Mouse (Mus musculus): ENCODE data around the gene Csrp1. TPM values are rescaled to one million over a fixed set of nuclear protein-coding genes. Genes with fewer than 3 reads are reported as not detected.

Gene Csrp1
- total RNA-seq, 2 experiments from 2014 or later, result 98.5 to 108 TPM

DNA sequence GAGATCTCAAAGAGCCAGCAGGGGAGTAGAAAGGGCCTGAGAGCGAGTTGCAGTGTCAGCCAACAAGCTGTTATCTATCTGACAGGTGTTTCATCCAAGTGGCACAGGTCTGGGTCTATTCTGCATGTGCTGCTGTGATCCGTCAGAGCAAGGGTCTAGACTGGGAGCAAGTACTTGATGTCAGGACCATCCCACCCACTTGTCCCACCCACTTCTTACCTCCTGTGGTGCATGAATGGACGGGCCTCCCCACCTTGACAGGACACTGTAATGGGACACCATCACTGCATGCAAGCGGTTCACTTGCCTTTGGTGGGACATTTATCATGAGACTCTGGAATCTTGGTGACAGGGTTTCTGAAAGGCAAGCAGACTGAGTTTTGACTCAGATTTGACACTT lies 10.0 kb downstream of the Csrp1 start:
- no peak for DNase-seq (ENCODE audit: low spot score in 2 of 2)

GRCm38 (mm10) chr1:135730296-135730695 lies 10.4 kb downstream of the Csrp1 start:
- DNase-seq (ENCODE audit: low spot score in 2 of 2), result no peak

GRCm38 (mm10) chr1:135731393-135731792 lies 11.5 kb downstream of the Csrp1 start:
- no peak for DNase-seq (ENCODE audit: low spot score in 2 of 2)

- no peak for DNase-seq (ENCODE audit: low spot score in 2 of 2)
Measured at GRCm38 (mm10) chr1:135731897-135732684, 12.2 kb downstream of the Csrp1 start.

GRCm38 (mm10) chr1:135734225-135734937 lies 14.5 kb downstream of the Csrp1 start:
- DNase-seq (ENCODE audit: low spot score in 2 of 2), result no peak

- DNase-seq (ENCODE audit: low spot score in 2 of 2), result no peak
Measured at GRCm38 (mm10) chr1:135735460-135735859, 15.6 kb downstream of the Csrp1 start.

DNA sequence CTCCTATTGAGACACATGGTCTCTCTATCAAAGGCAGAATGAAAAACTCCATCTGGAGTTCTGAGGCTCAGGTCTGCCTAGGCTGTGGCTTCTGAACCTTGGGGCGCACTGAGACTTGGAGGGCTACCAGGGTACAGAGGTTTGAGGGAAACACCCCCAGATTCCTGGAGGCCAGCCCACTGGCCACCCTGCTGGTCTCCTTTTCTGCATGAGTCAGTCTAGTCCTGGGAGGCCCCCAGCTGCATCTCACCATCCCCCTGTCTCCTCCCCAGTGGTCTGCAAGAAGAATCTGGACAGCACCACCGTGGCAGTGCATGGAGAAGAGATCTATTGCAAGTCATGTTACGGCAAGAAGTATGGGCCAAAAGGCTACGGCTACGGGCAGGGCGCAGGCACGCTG lies 25.1 kb downstream of the Csrp1 start:
- DNase-seq (ENCODE audit: low spot score in 2 of 2), result no peak

- DNase-seq (ENCODE audit: low spot score in 2 of 2), result no peak
Measured at GRCm38 (mm10) chr1:135746248-135746647, 26.4 kb downstream of the Csrp1 start.

- peak; percentile 52 to 84 for DNase-seq (ENCODE audit: low spot score in 2 of 2)
Measured at GRCm38 (mm10) chr1:135752737-135753348, 33.0 kb downstream of the Csrp1 start.

DNA sequence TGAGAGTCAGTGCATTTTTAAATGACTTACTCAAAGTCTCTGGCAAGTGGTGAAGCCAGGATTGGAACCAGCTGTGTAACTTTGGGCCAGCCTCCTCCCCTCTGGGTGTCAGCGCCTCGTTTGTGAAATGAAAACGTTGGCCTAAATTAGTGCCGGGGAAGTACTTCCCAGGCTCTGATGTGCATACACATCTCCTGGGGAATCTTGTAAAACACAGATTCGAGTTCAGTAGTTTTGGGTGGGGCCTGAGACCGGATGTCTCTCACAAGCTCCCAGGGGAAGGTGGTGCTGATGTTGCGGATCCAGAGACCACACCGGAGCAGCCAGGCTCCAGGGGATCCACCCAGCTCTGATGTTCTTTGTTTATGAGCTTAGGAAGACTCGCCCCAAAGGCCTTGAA lies 35.4 kb downstream of the Csrp1 start:
- DNase-seq (ENCODE audit: low spot score in 2 of 2), result no peak

DNA sequence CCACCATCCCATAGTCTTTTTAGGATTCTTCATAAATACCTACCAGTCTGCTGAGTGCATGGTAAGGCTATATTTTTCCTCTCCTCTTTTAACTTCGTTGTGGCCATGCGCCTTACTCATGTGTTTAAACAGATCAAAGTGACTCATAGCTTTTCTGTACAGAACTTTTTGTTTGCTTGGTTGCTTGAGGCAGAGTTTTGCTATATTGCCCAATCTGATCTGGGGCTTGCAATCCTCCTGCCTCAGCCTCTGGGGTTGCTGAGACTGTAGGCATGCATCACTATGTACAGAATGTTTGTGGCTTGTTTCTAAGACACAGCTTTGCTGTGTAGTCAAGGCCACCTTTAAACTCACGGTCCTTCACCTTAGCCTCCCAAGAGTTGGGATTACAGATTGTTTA lies 36.1 kb downstream of the Csrp1 start:
- DNase-seq (ENCODE audit: low spot score in 2 of 2), result no peak

- DNase-seq (ENCODE audit: low spot score in 2 of 2), result no peak
Measured at GRCm38 (mm10) chr1:135757287-135757686, 37.4 kb downstream of the Csrp1 start.

DNA sequence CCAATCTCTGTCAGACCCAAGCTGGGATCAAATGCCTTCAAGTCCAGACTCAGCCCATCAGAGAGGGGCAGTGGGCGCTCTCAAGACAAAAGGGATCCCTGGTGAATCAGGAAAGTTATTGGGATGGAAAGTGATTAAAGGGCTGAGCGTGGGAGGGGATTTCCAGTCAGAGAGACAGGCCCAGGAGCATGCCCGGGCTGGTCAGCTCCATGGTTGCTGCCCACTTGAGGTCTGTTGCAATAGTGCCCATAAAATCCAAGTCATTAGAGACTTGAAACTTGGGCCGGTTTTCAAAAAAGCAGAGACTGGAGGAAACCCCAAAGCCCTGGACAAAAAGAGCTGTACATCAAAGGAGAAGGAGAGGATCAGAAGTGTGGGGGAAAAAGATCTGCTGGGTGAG lies 39.8 kb downstream of the Csrp1 start:
- no peak for DNase-seq (ENCODE audit: low spot score in 2 of 2)

GRCm38 (mm10) chr1:135760216-135760615 lies 40.4 kb downstream of the Csrp1 start:
- no peak for DNase-seq (ENCODE audit: low spot score in 2 of 2)

GRCm38 (mm10) chr1:135761728-135762127 lies 41.9 kb downstream of the Csrp1 start:
- DNase-seq (ENCODE audit: low spot score in 2 of 2), result no peak

GRCm38 (mm10) chr1:135763503-135764205 lies 43.8 kb downstream of the Csrp1 start:
- no peak for DNase-seq (ENCODE audit: low spot score in 2 of 2)

DNA sequence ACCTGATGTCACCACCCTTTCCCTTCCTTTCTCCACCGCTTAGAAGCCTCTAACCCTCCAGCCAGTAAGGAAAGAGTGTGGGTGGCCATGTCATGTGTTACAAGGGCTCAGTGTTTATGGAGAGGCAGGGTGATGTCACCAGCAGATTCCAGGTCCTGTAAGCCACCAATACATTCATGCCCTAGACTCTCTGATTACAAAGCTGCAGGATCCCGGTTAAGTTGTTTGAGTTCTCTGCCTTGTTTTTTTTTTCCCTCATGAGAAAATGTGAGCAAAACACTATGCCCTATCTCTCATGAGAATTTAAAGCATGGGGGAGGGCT lies 44.3 kb downstream of the Csrp1 start:
- no peak for DNase-seq (ENCODE audit: low spot score in 2 of 2)

DNA sequence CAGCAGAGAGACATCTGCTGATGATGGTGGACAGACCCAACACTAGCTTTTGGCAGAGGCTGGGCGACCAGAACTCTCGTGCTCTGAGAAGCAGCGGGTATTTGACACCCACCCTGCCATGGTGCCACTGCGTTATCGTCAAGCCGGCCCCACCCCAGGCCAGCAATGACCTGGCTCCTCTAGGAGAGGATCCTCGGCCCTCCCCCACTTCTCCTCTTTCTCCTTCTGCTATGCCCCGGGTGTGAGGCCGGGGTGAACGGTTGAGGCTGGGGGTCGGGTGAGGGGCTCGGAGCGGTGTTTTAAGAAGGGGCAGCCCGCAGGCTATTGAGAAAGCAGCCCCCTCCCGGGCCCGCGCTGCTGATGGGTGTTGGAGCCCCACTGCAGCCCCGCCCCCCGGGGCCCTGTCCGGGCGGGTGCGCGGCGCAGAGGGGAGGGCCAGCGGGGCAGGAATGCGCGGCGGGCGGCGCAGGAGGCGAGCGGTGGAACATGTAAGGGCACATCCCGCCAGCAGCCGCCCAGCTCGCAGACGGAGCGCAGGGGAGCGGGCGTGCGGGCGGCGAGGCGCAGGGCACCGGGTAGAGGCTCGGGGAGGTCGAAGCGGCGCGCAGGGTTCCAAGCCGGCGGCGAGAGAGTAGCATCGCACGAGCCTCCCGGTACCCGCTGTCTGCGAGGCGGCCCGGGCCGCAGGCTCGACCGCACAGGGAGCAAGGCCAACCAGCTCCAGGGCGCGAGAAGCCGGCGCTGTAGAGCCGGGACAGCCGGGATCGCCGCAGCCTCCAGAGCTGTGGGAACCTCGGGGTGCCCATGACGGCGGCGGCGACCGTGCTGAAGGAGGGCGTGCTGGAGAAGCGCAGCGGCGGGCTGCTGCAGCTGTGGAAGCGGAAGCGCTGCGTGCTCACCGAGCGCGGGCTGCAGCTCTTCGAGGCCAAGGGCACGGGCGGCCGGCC lies 46.1 kb downstream of the Csrp1 start, which contains the start of gene Phlda3:
TSS of gene Phlda3 (plus strand) at position 475 of the 947 bp plus-strand sequence.
- peak; percentile 50 to 59 for DNase-seq (ENCODE audit: low spot score in 2 of 2)

GRCm38 (mm10) chr1:135766592-135767306 lies 46.9 kb downstream of the Csrp1 start:
- DNase-seq (ENCODE audit: low spot score in 2 of 2), result no peak
